Mouse (Mus musculus): ENCODE measurements around the gene Ang4. TPM values are rescaled to one million over a fixed set of nuclear protein-coding genes. Genes with fewer than 3 reads are reported as not detected.
A peak's percentile ranks its signal among the peaks of the same experiment; 100 is the strongest.
"Not testable (repeated sequence)": the region's sequence is repeated elsewhere in the genome, so short reads cannot be mapped to it uniquely, and the experiment has no call there.

Gene Ang4
- not detected in 2 replicates for polyA plus RNA-seq (2016; fragmentation: Nextera tagmentation; extraction: Ambion mirVana)

- no peaks in the 10 kb centered on the region for H3K27me3 ChIP-seq
- no peaks in the 10 kb centered on the region for H3K4me1 ChIP-seq
- H3K9ac ChIP-seq (replicated peaks): no peak within 1 kb of the TSS
- no peaks in the 10 kb centered on the region for H3K36me3 ChIP-seq
- H3K27ac ChIP-seq (replicated peaks): no peak within 1 kb of the TSS
- no peaks in the 10 kb centered on the region for H3K9me3 ChIP-seq
- WGBS: 83% methylated on average over 5 of the region's 5 CpGs
- ATAC-seq (ENCODE audit: low FRiP score, low read depth): no peak
- H3K4me2 ChIP-seq (replicated peaks): no peak within 1 kb of the TSS
- no peak within 1 kb of the TSS for H3K4me3 ChIP-seq
Measured at GRCm38 (mm10) chr14:51773490-51773889, at the start of gene Ang4. Gene Ang4, minus strand, starts transcription at chr14:51773590.

GRCm38 (mm10) chr14:51799746-51800145, 26.4 kb upstream of the Ang4 start, which contains the start of gene AY358078:
Gene AY358078, plus strand, starts transcription at chr14:51800046.
- Histone ChIP-seq H3K4me3 (no peak within 1 kb of the TSS), H3K9me3 (no peaks in the 10 kb centered on the region), H3K36me3 (no peaks in the 10 kb centered on the region), H3K4me2 (replicated peaks) (no peak within 1 kb of the TSS), H3K27me3 (no peaks in the 10 kb centered on the region), H3K9ac (replicated peaks) (no peak within 1 kb of the TSS), H3K27ac (replicated peaks) (no peak within 1 kb of the TSS), H3K4me1 (no peaks in the 10 kb centered on the region)
- ATAC-seq (ENCODE audit: low FRiP score, low read depth): no peak
- 90% methylated on average over 2 of the region's 2 CpGs for WGBS

- ATAC-seq (ENCODE audit: low FRiP score, low read depth): no peak
- Histone ChIP-seq H3K27me3 (no peaks in the 10 kb centered on the region), H3K9me3 (no peaks in the 10 kb centered on the region), H3K36me3 (no peaks in the 10 kb centered on the region), H3K9ac (replicated peaks) (no peak overlapping the region), H3K27ac (replicated peaks) (no peak overlapping the region), H3K4me2 (replicated peaks) (no peak overlapping the region), H3K4me1 (no peaks in the 10 kb centered on the region), H3K4me3 (no peak overlapping the region)
- WGBS: 82% methylated on average over 2 of the region's 2 CpGs
Measured at GRCm38 (mm10) chr14:51794106-51794505, 20.7 kb upstream of the Ang4 start.

- ATAC-seq (ENCODE audit: low FRiP score, low read depth): no peak
- Histone ChIP-seq H3K4me2 (replicated peaks) (no peak overlapping the region), H3K27ac (replicated peaks) (no peak overlapping the region), H3K4me3 (no peak overlapping the region), H3K27me3 (no peaks in the 10 kb centered on the region), H3K36me3 (no peaks in the 10 kb centered on the region), H3K9me3 (no peaks in the 10 kb centered on the region), H3K4me1 (no peaks in the 10 kb centered on the region), H3K9ac (replicated peaks) (no peak overlapping the region)
- 78% methylated on average over 2 of the region's 2 CpGs for WGBS
Measured at GRCm38 (mm10) chr14:51789196-51789595, 15.8 kb upstream of the Ang4 start.

GRCm38 (mm10) chr14:51787061-51787460, 13.7 kb upstream of the Ang4 start:
- H3K9me3 ChIP-seq: no peaks in the 10 kb centered on the region
- no peaks in the 10 kb centered on the region for H3K27me3 ChIP-seq
- H3K9ac ChIP-seq (replicated peaks): no peak overlapping the region
- no peak overlapping the region for H3K27ac ChIP-seq (replicated peaks)
- no peaks in the 10 kb centered on the region for H3K36me3 ChIP-seq
- H3K4me1 ChIP-seq: no peaks in the 10 kb centered on the region
- 66% methylated on average over 5 of the region's 5 CpGs for WGBS
- no peak overlapping the region for H3K4me3 ChIP-seq
- no peak overlapping the region for H3K4me2 ChIP-seq (replicated peaks)
- ATAC-seq (ENCODE audit: low FRiP score, low read depth): peak; percentile 23; the same call in 1 of the 2 replicates

- no peak overlapping the region for H3K9ac ChIP-seq (replicated peaks)
- 81% methylated on average over 4 of the region's 4 CpGs for WGBS
- no peaks in the 10 kb centered on the region for H3K27me3 ChIP-seq
- no peaks in the 10 kb centered on the region for H3K4me1 ChIP-seq
- no peak for ATAC-seq (ENCODE audit: low FRiP score, low read depth)
- no peaks in the 10 kb centered on the region for H3K9me3 ChIP-seq
- H3K4me3 ChIP-seq: no peak overlapping the region
- H3K36me3 ChIP-seq: no peaks in the 10 kb centered on the region
- no peak overlapping the region for H3K4me2 ChIP-seq (replicated peaks)
- no peak overlapping the region for H3K27ac ChIP-seq (replicated peaks)
Measured at GRCm38 (mm10) chr14:51786335-51786734, 12.9 kb upstream of the Ang4 start.

GRCm38 (mm10) chr14:51778865-51779481, 5.6 kb upstream of the Ang4 start:
- no peaks in the 10 kb centered on the region for H3K4me1 ChIP-seq
- H3K9me3 ChIP-seq: no peaks in the 10 kb centered on the region
- no peak overlapping the region for H3K27ac ChIP-seq (replicated peaks)
- no peaks in the 10 kb centered on the region for H3K36me3 ChIP-seq
- 82% methylated on average over 4 of the region's 4 CpGs for WGBS
- H3K9ac ChIP-seq (replicated peaks): no peak overlapping the region
- no peak for ATAC-seq (ENCODE audit: low FRiP score, low read depth)
- no peak overlapping the region for H3K4me2 ChIP-seq (replicated peaks)
- H3K27me3 ChIP-seq: no peaks in the 10 kb centered on the region
- H3K4me3 ChIP-seq: no peak overlapping the region

- H3K9ac ChIP-seq (replicated peaks): no peak overlapping the region
- no peak overlapping the region for H3K27ac ChIP-seq (replicated peaks)
- H3K4me1 ChIP-seq: no peaks in the 10 kb centered on the region
- H3K9me3 ChIP-seq: no peaks in the 10 kb centered on the region
- WGBS: 92% methylated on average over 1 of the region's 1 CpGs
- H3K4me2 ChIP-seq (replicated peaks): no peak overlapping the region
- no peak for ATAC-seq (ENCODE audit: low FRiP score, low read depth)
- no peaks in the 10 kb centered on the region for H3K27me3 ChIP-seq
- H3K36me3 ChIP-seq: no peaks in the 10 kb centered on the region
- H3K4me3 ChIP-seq: no peak overlapping the region
Measured at GRCm38 (mm10) chr14:51777791-51778190, 4.4 kb upstream of the Ang4 start.

- not testable (repeated sequence) for H3K4me3 ChIP-seq; H3K4me1 ChIP-seq; H3K4me2 ChIP-seq (replicated peaks); H3K9me3 ChIP-seq; H3K27ac ChIP-seq (replicated peaks); H3K27me3 ChIP-seq; H3K36me3 ChIP-seq; H3K9ac ChIP-seq (replicated peaks)
- ATAC-seq (ENCODE audit: low FRiP score, low read depth): 0 out of 2 replicates have a peak, but pooled peaks have one; percentile 34
- WGBS: 88% methylated on average over 1 of the region's 1 CpGs
Measured at GRCm38 (mm10) chr14:51771378-51771777, 2.0 kb downstream of the Ang4 start.

- WGBS: 75% methylated on average over 2 of the region's 2 CpGs
- H3K4me2 ChIP-seq (replicated peaks): no peak overlapping the region
- H3K27ac ChIP-seq (replicated peaks): no peak overlapping the region
- H3K27me3 ChIP-seq: no peaks in the 10 kb centered on the region
- H3K4me3 ChIP-seq: no peak overlapping the region
- no peaks in the 10 kb centered on the region for H3K4me1 ChIP-seq
- H3K9me3 ChIP-seq: no peaks in the 10 kb centered on the region
- no peak for ATAC-seq (ENCODE audit: low FRiP score, low read depth)
- no peaks in the 10 kb centered on the region for H3K36me3 ChIP-seq
- H3K9ac ChIP-seq (replicated peaks): no peak overlapping the region
Measured at GRCm38 (mm10) chr14:51755944-51756343, 17.4 kb downstream of the Ang4 start.

- no peak overlapping the region for H3K27ac ChIP-seq (replicated peaks)
Measured at GRCm38 (mm10) chr14:51740347-51741170, 32.8 kb downstream of the Ang4 start.

More at GRCm38 (mm10) chr14:51740347-51741170, 32.8 kb downstream of the Ang4 start:
- Histone ChIP-seq H3K36me3 (no peaks in the 10 kb centered on the region), H3K9ac (replicated peaks) (0 out of 2 replicates have a peak overlapping the region, but pooled peaks have one; percentile 12), H3K27me3 (peaks cover 52% of the 10 kb centered on the region), H3K4me3 (peak overlapping the region; percentile 37), H3K4me2 (replicated peaks) (peak overlapping the region; percentile 61), H3K4me1 (peaks cover 22% of the 10 kb centered on the region), H3K9me3 (no peaks in the 10 kb centered on the region)
- ATAC-seq (ENCODE audit: low FRiP score, low read depth): 0 out of 2 replicates have a peak, but pooled peaks have one; percentile 41
- under 1% methylated on average over 42 of the region's 42 CpGs for WGBS
